Mouse (Mus musculus) embryonic facial prominence, embryonic 15.5 days (tissue): ENCODE measurements around the gene Cpn1. TPM values are rescaled to one million over a fixed set of nuclear protein-coding genes. Genes with fewer than 3 reads are reported as not detected.

Experiments
- polyA plus RNA-seq: library from polyadenylated mRNA; unstranded; fragments of >200 nt; fragmentation: Nextera tagmentation; extraction: Ambion mirVana; gene quantifications from 2 replicates; pipeline ENCODE4 v1.2.1, GENCODE M21; 2015

Gene Cpn1
- polyA plus RNA-seq, 1 experiment from 2014 or later = 0.40 TPM

Other genes starting within 250 kb of the Cpn1 start
- gene Cutc, start 233.6 kb downstream of the Cpn1 start, polyA plus RNA-seq = 14.1 and 14.9 TPM in 2 replicates
- 10.0 and 11.5 TPM in 2 replicates for gene Cox15, start 233.6 kb downstream of the Cpn1 start, polyA plus RNA-seq
- gene Abcc2, start 204.4 kb downstream of the Cpn1 start, polyA plus RNA-seq = 0.03 TPM in 1 of 2 replicates, not detected in the other
- 19.2 and 19.4 TPM in 2 replicates for gene Dnmbp, start 46.4 kb downstream of the Cpn1 start, polyA plus RNA-seq
- gene Cyp2c23, start 42.7 kb upstream of the Cpn1 start, polyA plus RNA-seq = not detected in 2 replicates
- gene Erlin1, start 83.2 kb upstream of the Cpn1 start, polyA plus RNA-seq = 35.9 and 39.2 TPM in 2 replicates
- 39.6 and 41.5 TPM in 2 replicates for gene Chuk, start 120.9 kb upstream of the Cpn1 start, polyA plus RNA-seq
- 27.2 and 29.7 TPM in 2 replicates for gene Cwf19l1, start 149.3 kb upstream of the Cpn1 start, polyA plus RNA-seq
- 83.2 and 90.4 TPM in 2 replicates for gene Bloc1s2, start 159.9 kb upstream of the Cpn1 start, polyA plus RNA-seq
- not detected in 2 replicates for gene Pkd2l1, start 205.9 kb upstream of the Cpn1 start, polyA plus RNA-seq
- 0.89 and 0.96 TPM in 2 replicates for gene Scd3, start 216.7 kb upstream of the Cpn1 start, polyA plus RNA-seq